Mouse (Mus musculus): ENCODE data around the gene Cops7b. TPM values are rescaled to one million over a fixed set of nuclear protein-coding genes. Genes with fewer than 3 reads are reported as not detected.

Gene Cops7b
- total RNA-seq, 1 experiment from 2014 or later, result 16.8 TPM

GRCm38 (mm10) chr1:86657071-86657470 lies 74.4 kb downstream of the Cops7b start:
- peak; percentile 57 for DNase-seq

Small RNA genes lying within 50 kb of the gene (microRNA-seq; reads per million reads assigned to microRNA genes)
- gene Gm22955, result 0 reads per million in 2 experiments

Other genes with a start within 250 kb of the Cops7b start
- gene Ncl, start 223.5 kb upstream of the Cops7b start, total RNA-seq (2021), result 238 and 311 TPM in 2 replicates
- not detected in 2 replicates for gene Nmur1, start 156.7 kb upstream of the Cops7b start, total RNA-seq (2021)
- gene Tex44, start 156.6 kb upstream of the Cops7b start, total RNA-seq (2021), result not detected in 2 replicates
- 556 and 574 TPM in 2 replicates for gene Ptma, start 56.2 kb upstream of the Cops7b start, total RNA-seq (2021)
- 29.9 and 36.9 TPM in 2 replicates for gene Pde6d, start 275 bp upstream of the Cops7b start, total RNA-seq (2021)
- gene Nppc, start 87.7 kb downstream of the Cops7b start, total RNA-seq (2021), result not detected in 2 replicates
- gene Dis3l2, start 120.9 kb downstream of the Cops7b start, total RNA-seq (2021), result 14.2 and 18.9 TPM in 2 replicates